Mouse (Mus musculus) heart, adult 2 months (tissue): Measurements from ENCODE around the gene Gpatch1.

Source experiments
- CTCF ChIP-seq: fragments of 200-600 bp; IDR thresholded peaks from 2 replicates; pipeline ENCODE4 v1.8.1; 2022; ENCODE audit warnings: antibody characterized with exemption, mild to moderate bottlenecking, moderate library complexity
- EP300 ChIP-seq: fragments of 200-500 bp; IDR thresholded peaks from 2 replicates; pipeline ENCODE4 v1.6.1; 2011; ENCODE audit warnings: low read depth, low read length, control low read depth; ENCODE audit not compliant: insufficient read depth
- POLR2A ChIP-seq: fragments of 200-500 bp; IDR thresholded peaks from 2 replicates; pipeline ENCODE4 v1.6.1; 2011; ENCODE audit warnings: mild to moderate bottlenecking, low read depth, low read length, control low read depth; ENCODE audit not compliant: insufficient read depth

- TF ChIP-seq POLR2A, result no peak
- TF ChIP-seq CTCF, result no peak
- TF ChIP-seq EP300, result no peak
Observed at GRCm38 (mm10) chr7:35362868-35363267, 44.6 kb upstream of the Gpatch1 start.
